Mouse (Mus musculus): Measurements from ENCODE around the gene Tfdp1. TPM values are rescaled to one million over a fixed set of nuclear protein-coding genes. Genes with fewer than 3 reads are reported as not detected.
A peak's percentile ranks its signal among the peaks of the same experiment; 100 is the strongest.

Gene Tfdp1
- polyA plus RNA-seq, 1 experiment from 2014 or later = 169 TPM

DNA sequence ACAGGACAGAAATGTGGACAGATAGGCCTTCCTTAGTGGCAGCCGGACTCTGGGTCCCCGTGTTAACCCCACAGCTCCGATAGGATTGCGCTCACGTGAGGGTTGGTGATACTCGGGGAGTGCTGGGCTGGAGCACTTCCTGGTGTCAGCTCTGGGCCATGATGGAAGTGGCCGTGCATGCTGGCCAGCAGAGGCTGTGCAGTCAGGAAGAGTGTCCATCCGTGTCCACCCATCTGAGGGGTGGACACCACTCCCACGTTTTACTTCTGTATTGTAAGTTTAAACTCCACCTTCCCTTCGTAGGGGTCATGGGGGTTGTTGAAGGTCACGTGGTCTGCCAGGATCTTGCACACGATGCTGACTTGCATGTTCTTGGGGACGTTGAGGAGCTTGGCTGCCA is 47.8 kb downstream of the Tfdp1 start:
- POLR2A ChIA-PET = no interaction called here
- TF ChIP-seq CTCF (IDR thresholded peaks at IDR 0.05) = no peak
- H3K27me3 ChIP-seq = peaks cover 5% of the 10 kb centered on the region
- in situ Hi-C loops (cut with MboI; ENCODE audit: low pct_unique_long_range_greater_than_20kb) = no loop called here
- ATAC-seq = no peak
- CTCF ChIA-PET = no interaction called here
- no peak for DNase-seq (ENCODE audit: low read depth, low spot score)

DNA sequence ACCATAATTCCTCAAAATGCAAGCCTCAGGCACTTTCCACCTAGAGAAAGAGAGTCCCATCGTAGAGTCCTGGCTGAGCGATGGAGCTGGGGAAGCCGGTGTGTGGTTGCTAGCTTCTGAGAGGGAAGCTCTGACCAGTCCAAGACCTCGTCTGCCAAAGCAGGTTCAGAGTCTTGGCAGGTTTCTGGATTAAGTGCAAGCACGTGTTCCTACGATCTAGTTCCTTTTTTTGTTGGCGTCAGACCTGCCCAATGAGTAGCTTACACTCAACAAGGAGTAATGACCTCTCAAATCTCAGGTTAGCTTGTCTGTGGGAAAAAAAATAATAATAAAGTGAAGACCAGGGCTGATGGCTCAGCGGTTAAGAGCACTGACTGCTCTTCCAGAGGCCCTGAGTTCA is 49.2 kb downstream of the Tfdp1 start:
- ATAC-seq (no peak), DNase-seq (ENCODE audit: low read depth, low spot score) (no peak)
- in situ Hi-C loops (cut with MboI; ENCODE audit: low pct_unique_long_range_greater_than_20kb) = no loop called here
- TF ChIP-seq CTCF (IDR thresholded peaks at IDR 0.05) = no peak
- H3K27me3 ChIP-seq = peaks cover 5% of the 10 kb centered on the region
- ChIA-PET POLR2A (no interaction called here), CTCF (no interaction called here)

DNA sequence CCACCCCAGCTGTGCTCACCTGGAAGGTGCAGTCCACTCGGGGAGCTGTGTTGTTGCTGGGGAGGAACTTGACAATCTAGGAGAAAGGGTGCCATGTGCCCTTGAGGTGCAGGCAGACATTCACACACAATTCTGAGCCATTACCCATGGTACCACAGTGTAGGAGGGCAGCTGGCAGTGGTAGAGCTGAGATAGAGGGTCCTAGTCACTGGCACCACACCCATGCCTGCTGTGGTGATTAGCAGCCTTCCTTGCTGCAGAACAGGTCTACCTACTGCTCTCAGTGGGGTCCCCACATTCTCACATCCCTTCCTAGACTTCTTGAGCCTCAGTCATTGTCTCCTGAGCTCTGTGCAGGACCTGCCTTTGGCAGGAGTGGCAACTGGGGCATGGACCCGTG is 50.2 kb downstream of the Tfdp1 start:
- peaks cover 5% of the 10 kb centered on the region for H3K27me3 ChIP-seq
- in situ Hi-C loops (cut with MboI; ENCODE audit: low pct_unique_long_range_greater_than_20kb) = no loop called here
- ChIA-PET POLR2A (no interaction called here), CTCF (no interaction called here)
- no peak for TF ChIP-seq CTCF (IDR thresholded peaks at IDR 0.05)
- ATAC-seq (no peak), DNase-seq (ENCODE audit: low read depth, low spot score) (no peak)

DNA sequence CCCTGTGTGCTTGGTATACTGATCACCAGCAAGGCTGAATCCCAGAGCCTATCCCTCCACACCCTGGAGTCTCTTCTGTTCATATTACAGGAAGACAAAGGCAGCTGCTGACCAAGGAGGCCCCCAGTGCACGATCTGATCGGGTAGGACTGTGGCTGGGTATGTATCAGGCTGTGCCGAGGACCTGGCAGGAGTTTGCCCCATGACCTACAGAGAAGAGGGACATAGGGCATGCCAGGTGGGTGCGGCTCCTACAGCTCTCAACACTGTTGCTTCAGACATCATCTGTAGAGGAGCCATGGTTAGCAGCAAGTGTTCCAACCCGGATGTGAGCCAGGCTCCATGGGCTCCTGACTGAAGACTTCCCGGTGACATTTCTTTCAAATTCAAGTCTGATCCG is 55.3 kb downstream of the Tfdp1 start:
- in situ Hi-C loops (cut with MboI; ENCODE audit: low pct_unique_long_range_greater_than_20kb) = no loop called here
- ChIA-PET POLR2A (interaction anchor here (0.6 kb wide), 1 partner anchor 9 kb away, joined by 3 read pairs; no protein-coding TSS in a partner anchor), CTCF (interaction anchor here (1.5 kb wide), 1 partner anchor 20 kb away, joined by 4 read pairs; no protein-coding TSS in a partner anchor)

DNA sequence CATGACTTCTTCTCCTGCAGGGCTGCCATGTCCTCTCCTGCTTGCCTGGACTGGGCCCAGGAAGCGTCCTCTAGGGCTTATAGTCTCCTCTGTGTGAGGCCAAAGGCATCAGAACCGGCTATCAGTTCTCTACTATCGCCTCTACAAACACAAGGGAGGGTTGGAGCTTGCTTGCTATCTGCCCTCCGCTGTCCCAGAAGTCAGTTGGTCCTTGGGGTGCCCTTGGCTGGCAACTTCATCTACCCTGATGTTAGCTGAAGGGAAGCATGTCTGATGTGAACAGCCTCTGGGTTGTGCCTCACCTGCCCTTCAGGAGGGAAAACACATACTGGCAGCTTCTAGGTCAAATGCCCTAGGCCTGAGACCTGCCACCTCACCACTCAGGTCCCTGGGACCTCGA is 58.2 kb downstream of the Tfdp1 start, which contains the start of gene Atp4b:
Atp4b (minus strand) TSS at position 101 of the 400 bp plus-strand sequence.
- ATAC-seq (no peak), DNase-seq (ENCODE audit: low read depth, low spot score) (no peak)
- in situ Hi-C loops (cut with MboI; ENCODE audit: low pct_unique_long_range_greater_than_20kb) = no loop called here
- CTCF ChIA-PET = no interaction called here
- H3K27me3 ChIP-seq = peaks cover 4% of the 10 kb centered on the region
- no peak for TF ChIP-seq CTCF (IDR thresholded peaks at IDR 0.05)
- POLR2A ChIA-PET = no interaction called here

More for the DNA sequence above, 55.3 kb downstream of the Tfdp1 start:
- peaks cover under 1% of the 10 kb centered on the region for H3K27me3 ChIP-seq
- DNase-seq (ENCODE audit: low read depth, low spot score) = no peak
- no peak for ATAC-seq
- TF ChIP-seq CTCF (IDR thresholded peaks at IDR 0.05) = no peak

DNA sequence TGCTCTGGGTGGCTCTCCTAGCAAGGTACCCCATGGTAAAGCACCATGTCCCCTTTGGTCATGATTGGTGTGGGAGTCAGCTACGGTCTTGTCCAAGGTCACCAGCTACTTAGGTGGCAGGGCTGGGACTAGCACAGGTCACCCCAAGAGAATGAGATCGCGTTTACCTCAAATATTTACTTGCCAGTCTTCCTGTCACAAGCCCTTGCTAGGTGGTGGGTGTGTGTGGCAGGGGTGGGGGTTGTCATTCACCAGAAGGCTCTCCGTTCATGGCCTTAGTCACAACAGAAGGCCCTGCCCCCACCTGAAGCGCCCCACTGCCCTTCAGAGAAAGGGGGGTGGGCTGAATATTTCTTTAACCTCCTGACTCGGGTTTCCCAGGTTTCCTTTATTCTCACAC is 65.0 kb downstream of the Tfdp1 start:
- ChIA-PET POLR2A (no interaction called here), CTCF (no interaction called here)
- H3K27me3 ChIP-seq = peaks cover 36% of the 10 kb centered on the region
- DNase-seq (ENCODE audit: low read depth, low spot score) = no peak
- in situ Hi-C loops (cut with MboI; ENCODE audit: low pct_unique_long_range_greater_than_20kb) = no loop called here
- TF ChIP-seq CTCF (IDR thresholded peaks at IDR 0.05) = no peak
- no peak for ATAC-seq

DNA sequence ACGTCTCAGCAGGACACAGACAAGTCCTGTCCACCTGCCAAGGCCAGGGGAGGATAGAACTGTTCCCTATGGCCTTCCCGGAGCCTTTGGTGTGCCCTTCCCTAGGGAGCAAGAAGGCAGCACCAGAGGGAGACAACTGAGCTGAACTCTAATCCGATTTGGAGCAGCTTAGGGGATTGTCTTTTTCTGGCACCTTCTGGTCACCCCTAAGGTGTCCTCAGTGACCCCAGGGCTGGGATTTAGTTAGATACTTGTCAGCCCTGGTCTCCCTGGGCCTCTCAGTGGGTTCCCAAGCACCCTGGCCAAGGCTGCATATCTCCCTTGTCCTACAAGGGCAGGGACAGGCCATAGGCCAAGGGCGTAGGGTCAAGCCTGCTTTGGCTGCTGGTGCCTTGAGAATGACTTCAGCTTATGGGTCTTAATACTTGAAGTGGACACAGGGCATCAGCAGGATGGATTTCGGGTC is 66.1 kb downstream of the Tfdp1 start, which contains the start of gene Grk1:
Grk1 (plus strand) TSS at position 416 of the 466 bp plus-strand sequence.
- ChIA-PET CTCF (interaction anchor here (1.6 kb wide), 1 partner anchor 10 kb away, joined by 6 read pairs; no protein-coding TSS in a partner anchor), POLR2A (no interaction called here)
- peaks cover 33% of the 10 kb centered on the region for H3K27me3 ChIP-seq
- no peak for ATAC-seq
- no peak for TF ChIP-seq CTCF (IDR thresholded peaks at IDR 0.05)
- DNase-seq (ENCODE audit: low read depth, low spot score) = no peak
- in situ Hi-C loops (cut with MboI; ENCODE audit: low pct_unique_long_range_greater_than_20kb) = no loop called here

DNA sequence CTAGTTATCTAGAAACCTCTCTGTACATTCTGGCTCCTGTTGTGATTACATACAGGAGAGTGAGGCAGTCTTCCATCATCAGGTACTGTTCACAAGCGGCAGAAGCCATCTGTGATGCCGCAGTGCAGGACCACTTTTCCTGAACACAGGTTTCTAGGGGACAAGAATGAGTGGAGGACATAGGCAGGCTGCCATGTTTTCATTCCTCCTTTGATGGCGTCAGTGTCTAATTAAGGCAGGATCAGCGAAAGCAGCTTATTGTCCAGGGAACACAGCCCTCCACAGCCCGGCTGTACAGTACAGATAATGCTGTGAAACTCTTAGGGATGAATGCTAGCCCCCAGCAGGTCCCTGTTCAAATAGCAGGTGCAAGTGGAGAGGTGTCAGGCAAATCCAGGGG is 67.5 kb downstream of the Tfdp1 start:
- ATAC-seq (no peak), DNase-seq (ENCODE audit: low read depth, low spot score) (no peak)
- H3K27me3 ChIP-seq = peaks cover 34% of the 10 kb centered on the region
- no peak for TF ChIP-seq CTCF (IDR thresholded peaks at IDR 0.05)
- in situ Hi-C loops (cut with MboI; ENCODE audit: low pct_unique_long_range_greater_than_20kb) = no loop called here
- CTCF ChIA-PET = interaction anchor here (1.6 kb wide), 1 partner anchor 8 kb away, joined by 6 read pairs; no protein-coding TSS in a partner anchor
- POLR2A ChIA-PET = no interaction called here

DNA sequence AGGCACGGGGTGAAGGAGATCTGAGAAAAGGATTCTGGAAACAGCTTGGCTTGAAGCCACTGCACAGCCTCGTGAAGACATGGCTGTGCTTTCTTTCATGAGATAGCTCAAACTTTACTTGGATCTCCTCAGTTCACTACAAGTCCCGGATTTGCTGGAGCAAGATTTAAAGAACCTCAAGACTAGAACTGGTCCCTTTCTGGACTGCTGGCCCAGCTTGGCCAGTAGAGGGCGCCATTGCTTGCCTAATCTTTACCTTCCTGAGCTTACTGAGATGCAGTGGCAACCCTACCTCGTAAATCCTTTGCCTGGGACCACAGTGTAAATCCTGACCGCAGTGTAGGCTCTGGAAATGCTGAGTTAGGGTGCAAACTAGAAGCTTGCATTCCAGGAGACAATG is 73.0 kb downstream of the Tfdp1 start:
- in situ Hi-C loops (cut with MboI; ENCODE audit: low pct_unique_long_range_greater_than_20kb) = loop anchor here (10.0 kb wide), 1 partner anchor 343 kb away; the partner anchor contains the start of gene Cdc16
- ATAC-seq (no peak), DNase-seq (ENCODE audit: low read depth, low spot score) (peak; percentile 12)
- peak; percentile 91 for TF ChIP-seq CTCF (IDR thresholded peaks at IDR 0.05)
- CTCF ChIA-PET = interaction anchor here (0.6 to 2.2 kb wide), 17 partner anchors 11 to 343 kb away, joined by 3 to 9 read pairs (median 4); no protein-coding TSS in a partner anchor
- POLR2A ChIA-PET = no interaction called here
- peaks cover 24% of the 10 kb centered on the region for H3K27me3 ChIP-seq

DNA sequence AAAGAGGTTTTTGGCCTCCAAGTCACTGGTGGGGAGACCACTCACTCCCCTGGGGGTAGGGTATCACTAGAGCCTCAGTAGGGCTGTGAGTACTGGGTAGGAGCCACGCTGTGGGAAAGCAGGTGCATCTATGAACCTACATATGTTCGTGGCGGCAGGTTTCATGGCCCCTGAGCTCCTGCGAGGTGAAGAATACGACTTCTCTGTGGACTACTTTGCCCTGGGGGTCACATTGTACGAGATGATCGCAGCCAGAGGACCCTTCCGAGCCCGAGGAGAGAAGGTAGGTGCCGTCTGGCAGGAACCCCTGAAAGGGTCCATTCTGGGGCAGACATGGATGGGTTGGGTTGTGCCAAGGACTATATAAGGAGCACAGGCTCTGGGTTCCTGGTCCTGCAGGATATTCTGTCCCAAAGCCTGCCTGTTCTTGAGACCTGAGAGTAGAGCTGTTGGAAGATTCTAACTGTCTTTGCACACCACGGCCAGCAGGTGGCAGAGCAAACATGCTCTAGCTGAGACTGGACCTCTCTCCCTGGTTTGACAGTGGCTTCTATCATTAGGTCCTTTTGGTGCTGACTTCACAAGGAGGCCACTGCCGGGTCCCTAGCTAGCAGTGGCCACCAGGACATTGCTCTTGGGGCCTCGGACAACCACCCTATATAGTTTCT is 74.5 kb downstream of the Tfdp1 start:
- DNase-seq (ENCODE audit: low read depth, low spot score) (no peak), ATAC-seq (peak; percentile 22)
- in situ Hi-C loops (cut with MboI; ENCODE audit: low pct_unique_long_range_greater_than_20kb) = loop anchor here (10.0 kb wide), 1 partner anchor 342 kb away; the partner anchor contains the start of gene Cdc16
- TF ChIP-seq CTCF (IDR thresholded peaks at IDR 0.05) = peak; percentile 90
- CTCF ChIA-PET = interaction anchor here (1.0 to 2.3 kb wide), 17 partner anchors 8 to 373 kb away, joined by 3 to 13 read pairs (median 4); partner anchors contain the start of genes Grk1 and Upf3a
- POLR2A ChIA-PET = no interaction called here
- H3K27me3 ChIP-seq = peaks cover 22% of the 10 kb centered on the region

DNA sequence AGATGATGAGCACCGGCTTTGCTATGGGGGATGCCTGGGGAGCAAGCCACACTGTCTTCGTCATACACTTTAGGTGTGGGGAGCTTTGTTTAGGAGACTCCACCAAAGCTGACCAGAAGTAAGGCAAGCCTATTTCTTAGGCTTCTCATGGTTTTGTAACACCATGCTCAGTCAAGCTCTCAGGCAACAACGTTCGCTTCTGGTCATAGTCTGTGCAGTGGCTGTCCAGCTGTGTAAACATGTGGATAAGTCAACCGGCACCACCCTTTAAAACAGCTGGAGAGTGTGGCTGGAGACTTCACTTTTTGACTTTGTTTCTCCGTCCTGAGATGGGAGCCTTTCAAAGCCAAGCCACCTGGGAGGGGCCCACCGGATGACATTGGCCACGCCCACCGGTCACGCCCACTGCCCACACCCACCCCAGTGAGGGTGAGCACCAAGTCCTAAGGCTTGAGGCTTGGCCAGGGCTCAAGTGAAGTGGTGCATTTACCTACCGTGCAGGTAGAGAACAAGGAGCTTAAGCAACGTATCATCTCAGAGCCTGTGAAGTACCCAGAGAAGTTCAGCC is 75.4 kb downstream of the Tfdp1 start:
- peaks cover 27% of the 10 kb centered on the region for H3K27me3 ChIP-seq
- DNase-seq (ENCODE audit: low read depth, low spot score) (no peak), ATAC-seq (no peak)
- CTCF ChIA-PET = interaction anchor here (0.9 to 2.3 kb wide), 14 partner anchors 9 to 372 kb away, joined by 3 to 13 read pairs (median 4); partner anchors contain the start of genes Grk1 and Upf3a
- POLR2A ChIA-PET = no interaction called here
- no peak for TF ChIP-seq CTCF (IDR thresholded peaks at IDR 0.05)
- in situ Hi-C loops (cut with MboI; ENCODE audit: low pct_unique_long_range_greater_than_20kb) = loop anchor here (10.0 kb wide), 1 partner anchor 341 kb away; the partner anchor contains the start of gene Cdc16

All from Patski (cell line).